Mouse (Mus musculus): Measurements from ENCODE around the gene Cenpx.
"Not testable (repeated sequence)": the region's sequence is repeated elsewhere in the genome, so short reads cannot be mapped to it uniquely, and the experiment has no call there.

Cenpx gene

GRCm38 (mm10) chr11:120713580-120714518, at the start of gene Cenpx, which contains the start of gene Lrrc45:
Cenpx (minus strand) TSS chr11:120713738.
Lrrc45 (plus strand) TSS chr11:120713925.
- DNase-seq (ENCODE audit: low spot score), result peak; percentile 100

- DNase-seq (ENCODE audit: low spot score), result not testable (repeated sequence)
Observed at GRCm38 (mm10) chr11:120762672-120763041, 49.1 kb upstream of the Cenpx start, which contains the start of gene Hmga1b. Hmga1b (plus strand) TSS chr11:120762794.

GRCm38 (mm10) chr11:120761811-120762671, 48.5 kb upstream of the Cenpx start:
- no peak for DNase-seq (ENCODE audit: low spot score)

GRCm38 (mm10) chr11:120760236-120760635, 46.7 kb upstream of the Cenpx start:
- no peak for DNase-seq (ENCODE audit: low spot score)

- no peak for DNase-seq (ENCODE audit: low spot score)
Observed at GRCm38 (mm10) chr11:120751606-120752005, 38.1 kb upstream of the Cenpx start.

GRCm38 (mm10) chr11:120749430-120749829, 35.9 kb upstream of the Cenpx start:
- peak; percentile 32 for DNase-seq (ENCODE audit: low spot score)

GRCm38 (mm10) chr11:120747974-120748373, 34.4 kb upstream of the Cenpx start:
- no peak for DNase-seq (ENCODE audit: low spot score)

GRCm38 (mm10) chr11:120744121-120744701, 30.7 kb upstream of the Cenpx start:
- no peak for DNase-seq (ENCODE audit: low spot score)

- no peak for DNase-seq (ENCODE audit: low spot score)
Observed at GRCm38 (mm10) chr11:120740981-120741380, 27.4 kb upstream of the Cenpx start.

GRCm38 (mm10) chr11:120736424-120736823, 22.9 kb upstream of the Cenpx start:
- no peak for DNase-seq (ENCODE audit: low spot score)

- no peak for DNase-seq (ENCODE audit: low spot score)
Observed at GRCm38 (mm10) chr11:120733521-120733920, 20.0 kb upstream of the Cenpx start.

GRCm38 (mm10) chr11:120731858-120732680, 18.5 kb upstream of the Cenpx start, which contains the start of gene Cbr2:
Cbr2 (minus strand) TSS chr11:120732114.
- DNase-seq (ENCODE audit: low spot score), result no peak

GRCm38 (mm10) chr11:120731395-120731794, 17.9 kb upstream of the Cenpx start:
- DNase-seq (ENCODE audit: low spot score), result no peak

GRCm38 (mm10) chr11:120730331-120730870, 16.9 kb upstream of the Cenpx start:
- DNase-seq (ENCODE audit: low spot score), result no peak

GRCm38 (mm10) chr11:120729432-120730050, 16.0 kb upstream of the Cenpx start:
- DNase-seq (ENCODE audit: low spot score), result peak; percentile 87

- DNase-seq (ENCODE audit: low spot score), result no peak
Observed at GRCm38 (mm10) chr11:120728530-120729240, 15.1 kb upstream of the Cenpx start.

- no peak for DNase-seq (ENCODE audit: low spot score)
Observed at GRCm38 (mm10) chr11:120727564-120727963, 14.0 kb upstream of the Cenpx start.

- DNase-seq (ENCODE audit: low spot score), result peak; percentile 96
Observed at GRCm38 (mm10) chr11:120727169-120727527, 13.6 kb upstream of the Cenpx start, which contains the start of gene Dcxr. Dcxr (minus strand) TSS chr11:120727281.

GRCm38 (mm10) chr11:120726243-120727168, 13.0 kb upstream of the Cenpx start:
- DNase-seq (ENCODE audit: low spot score), result no peak

All from embryo, embryonic 10 days (tissue).